Mouse (Mus musculus) thymus, postnatal 14 days (tissue): ENCODE measurements around the gene Cfap126.

Experiments used
- DNase-seq: peaks from one replicate; pipeline ENCODE4 v3.0.0; 2021

Cfap126 gene

DNA sequence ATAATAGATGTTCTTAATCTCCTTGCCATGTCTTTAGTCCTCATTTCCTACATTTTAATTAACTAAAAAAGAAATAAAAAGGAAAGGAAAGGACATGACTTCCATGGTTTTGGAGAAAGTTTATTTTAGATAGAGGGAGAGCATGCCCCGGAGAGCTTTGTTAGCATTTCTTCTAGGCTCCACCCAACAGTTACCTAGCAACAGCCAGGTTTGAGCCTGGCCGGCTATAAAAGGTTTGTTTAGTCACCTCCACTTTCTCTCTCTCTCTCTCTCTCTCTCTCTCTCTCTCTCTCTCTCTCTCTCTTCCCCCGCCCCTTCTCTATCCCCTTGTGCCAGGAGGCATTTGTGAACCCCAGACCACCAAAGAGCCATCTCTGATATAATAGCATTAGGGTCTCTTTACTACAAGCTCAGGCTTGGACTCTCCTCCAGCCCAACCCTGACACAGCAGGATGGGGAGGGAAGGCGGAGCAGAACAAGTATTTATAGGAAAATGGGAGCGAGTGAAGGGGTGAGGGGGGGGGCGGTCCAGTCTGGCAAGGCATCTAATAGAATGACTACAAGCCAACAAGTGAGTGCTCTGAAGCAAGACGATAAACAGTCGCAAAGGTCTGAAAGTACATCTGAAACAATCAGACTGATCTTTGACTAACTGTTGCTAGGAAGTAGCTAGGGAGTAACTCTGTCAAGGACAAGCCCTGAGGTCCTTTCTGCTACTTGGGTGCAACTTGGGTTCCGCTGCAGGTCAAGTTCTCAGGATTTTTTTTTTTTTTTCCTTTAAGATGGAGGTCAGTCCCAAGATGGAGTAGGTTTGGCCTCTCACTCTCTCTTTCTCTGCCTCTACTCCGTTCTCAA is 17.4 kb upstream of the Cfap126 start:
- no peak for DNase-seq

DNA sequence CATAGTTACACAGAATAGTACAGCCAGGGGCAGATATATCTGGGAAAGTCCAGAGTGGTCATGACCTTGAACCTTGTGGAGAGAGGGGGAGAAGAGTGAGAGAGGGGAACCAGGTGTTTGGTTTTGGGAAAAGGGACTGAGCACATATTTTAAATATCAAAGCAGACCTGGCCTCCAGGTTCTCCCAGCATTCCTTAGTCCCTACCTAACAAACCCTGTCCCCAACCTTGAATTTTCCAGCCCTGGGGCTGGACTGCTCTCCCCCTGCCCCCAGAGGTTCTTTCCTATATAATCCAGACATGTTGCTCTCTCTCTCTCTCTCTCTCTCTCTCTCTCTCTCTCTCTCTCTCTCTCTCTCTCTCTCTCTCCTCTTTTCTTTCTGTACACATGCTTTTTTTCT is 16.6 kb upstream of the Cfap126 start:
- DNase-seq, result no peak

DNA sequence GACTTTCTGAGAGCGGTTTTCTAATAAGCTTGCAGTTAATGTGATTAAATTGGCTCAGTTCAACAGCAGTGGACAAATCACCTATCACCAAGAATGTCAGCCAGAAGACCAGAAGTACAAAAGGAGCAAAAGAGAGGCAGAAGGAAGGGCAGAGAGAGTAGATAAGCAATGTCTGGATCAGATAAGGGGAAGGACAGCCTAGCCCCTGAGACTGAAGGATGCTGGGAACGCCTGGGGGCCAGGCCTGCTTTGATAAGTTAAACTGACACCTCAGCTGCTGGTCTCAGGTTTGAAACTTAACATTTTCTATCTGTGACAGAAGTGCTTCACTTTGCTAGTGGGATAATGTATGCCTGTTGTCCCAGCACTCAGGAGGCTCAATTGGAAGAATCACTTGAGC is 16.1 kb upstream of the Cfap126 start:
- DNase-seq, result no peak

DNA sequence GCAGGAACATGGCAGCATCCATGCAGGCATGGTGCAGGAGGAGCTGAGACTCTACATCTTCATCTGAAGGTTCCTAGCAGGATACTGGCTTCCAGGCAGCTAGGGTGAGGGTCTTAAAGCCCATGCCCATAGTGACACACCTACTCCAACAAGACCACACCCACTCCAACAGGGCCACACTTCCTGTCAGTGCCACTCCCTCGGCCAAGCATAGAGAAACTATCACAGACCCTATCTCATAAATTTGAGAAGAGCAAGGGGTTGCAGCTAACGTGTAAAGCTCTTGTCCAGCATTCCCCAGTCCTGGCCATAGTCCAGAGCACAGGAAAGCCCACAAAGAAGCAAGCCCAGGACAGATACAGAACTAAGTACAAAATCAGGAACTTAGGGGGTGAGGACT is 12.7 kb upstream of the Cfap126 start:
- no peak for DNase-seq

DNA sequence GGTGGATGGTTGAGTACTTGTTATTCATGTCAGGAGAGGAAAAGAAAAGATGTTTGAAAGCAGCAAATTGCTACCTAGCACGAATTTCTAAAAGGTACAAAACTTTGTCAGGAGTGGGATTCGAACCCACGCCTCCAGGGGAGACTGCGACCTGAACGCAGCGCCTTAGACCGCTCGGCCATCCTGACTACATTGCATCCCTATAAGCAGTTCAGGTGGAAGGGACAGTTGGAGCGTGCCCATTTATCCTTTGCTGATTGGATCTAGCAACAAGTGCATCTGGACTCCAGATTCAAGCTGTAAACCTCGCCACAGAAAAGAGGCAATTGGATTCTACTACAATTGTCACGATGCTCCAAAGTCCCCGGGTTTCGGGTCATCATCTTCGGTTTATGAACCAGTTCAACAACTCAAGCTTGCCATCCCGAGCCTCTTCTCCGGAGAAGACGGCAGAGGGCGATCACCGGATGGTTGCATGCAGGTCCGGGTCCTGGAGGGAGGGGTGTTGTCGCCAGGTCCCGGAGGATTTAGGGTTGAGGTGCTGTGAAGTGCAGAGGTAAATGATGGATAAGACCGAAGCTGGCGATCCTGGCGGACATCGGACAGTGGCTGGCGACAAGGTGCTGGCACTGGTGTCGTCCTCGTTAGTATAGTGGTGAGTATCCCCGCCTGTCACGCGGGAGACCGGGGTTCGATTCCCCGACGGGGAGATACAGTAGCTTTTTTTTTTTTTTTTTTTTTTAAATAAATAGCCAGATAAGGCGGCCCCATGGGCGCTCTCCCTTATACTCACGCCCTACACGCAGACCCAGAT is 11.8 kb upstream of the Cfap126 start:
- DNase-seq, result peak; percentile 78

DNA sequence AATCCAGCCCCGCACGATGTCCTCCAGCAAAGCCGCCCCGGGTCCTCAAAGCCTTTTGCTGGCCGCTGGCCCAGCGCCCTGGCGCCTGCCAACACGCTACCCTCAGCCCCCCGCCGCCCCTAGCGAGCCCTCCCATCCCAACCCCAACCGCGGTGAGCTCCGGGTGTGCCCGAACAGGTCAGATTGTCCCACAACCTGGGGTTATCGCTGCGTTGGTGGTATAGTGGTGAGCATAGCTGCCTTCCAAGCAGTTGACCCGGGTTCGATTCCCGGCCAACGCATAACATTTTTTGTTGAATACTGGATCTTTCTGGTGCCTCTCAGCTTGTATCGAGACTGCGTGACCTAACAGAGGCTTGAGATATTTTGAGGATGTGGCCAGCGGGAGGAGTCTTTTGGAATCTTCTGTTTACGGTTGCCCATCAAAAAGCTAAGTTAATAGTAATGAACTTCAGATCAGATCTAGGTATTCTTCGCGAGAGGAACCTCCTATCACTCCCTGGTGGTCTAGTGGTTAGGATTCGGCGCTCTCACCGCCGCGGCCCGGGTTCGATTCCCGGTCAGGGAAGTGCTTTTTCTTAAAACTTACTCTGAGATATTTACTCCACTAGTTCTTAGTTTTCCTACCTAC is 11.1 kb upstream of the Cfap126 start:
- peak; percentile 88 for DNase-seq

DNA sequence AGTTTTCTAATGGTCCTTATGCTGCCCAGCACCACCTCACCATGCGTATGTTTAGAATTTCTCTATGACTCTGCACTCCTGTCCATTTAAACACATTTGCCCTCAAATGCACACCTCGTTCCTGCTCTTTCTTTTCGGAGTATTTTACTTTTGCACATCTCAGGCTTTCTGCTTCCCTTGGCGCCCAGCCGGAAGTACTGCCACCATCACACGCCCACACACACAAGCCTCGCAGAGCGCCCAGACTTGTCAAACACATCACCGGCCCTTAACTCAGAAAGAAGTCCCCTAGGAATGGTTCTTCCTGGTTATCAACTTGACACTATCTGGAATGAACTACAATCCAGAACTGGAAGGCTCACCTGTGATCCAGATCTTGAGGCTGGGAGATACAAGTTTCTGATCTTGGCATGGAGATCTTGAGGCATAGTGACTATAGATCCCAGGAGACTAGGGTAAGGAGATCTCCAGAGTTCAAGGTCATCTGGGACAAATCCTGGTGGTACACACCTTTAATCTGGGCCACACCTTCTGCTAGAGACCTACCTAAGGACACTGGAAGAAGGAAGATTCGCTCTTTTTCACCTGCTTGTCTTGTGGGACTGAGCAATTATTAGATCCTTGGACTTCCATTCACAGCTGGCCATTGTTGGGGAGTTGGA is 10.4 kb upstream of the Cfap126 start:
- no peak for DNase-seq

DNA sequence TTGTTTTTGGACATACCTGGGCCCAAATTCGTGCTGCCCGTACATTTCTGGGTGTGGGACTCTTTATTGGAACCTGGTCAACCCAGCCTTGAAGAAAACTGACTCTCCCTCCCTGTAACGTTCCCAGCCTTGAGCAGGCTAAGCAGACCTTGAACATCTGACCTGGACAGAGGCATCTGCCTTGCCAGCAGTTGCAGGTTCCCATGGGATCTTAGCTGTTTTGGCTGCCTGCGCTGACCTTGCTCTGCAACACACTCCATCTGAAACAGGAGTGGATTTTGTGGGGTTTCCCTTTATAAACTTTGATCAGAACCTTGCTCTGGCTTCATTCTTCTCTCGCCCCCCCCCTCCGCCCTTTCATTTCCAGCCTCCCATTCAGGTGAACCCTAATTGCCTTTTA is 8.5 kb upstream of the Cfap126 start:
- DNase-seq, result no peak

DNA sequence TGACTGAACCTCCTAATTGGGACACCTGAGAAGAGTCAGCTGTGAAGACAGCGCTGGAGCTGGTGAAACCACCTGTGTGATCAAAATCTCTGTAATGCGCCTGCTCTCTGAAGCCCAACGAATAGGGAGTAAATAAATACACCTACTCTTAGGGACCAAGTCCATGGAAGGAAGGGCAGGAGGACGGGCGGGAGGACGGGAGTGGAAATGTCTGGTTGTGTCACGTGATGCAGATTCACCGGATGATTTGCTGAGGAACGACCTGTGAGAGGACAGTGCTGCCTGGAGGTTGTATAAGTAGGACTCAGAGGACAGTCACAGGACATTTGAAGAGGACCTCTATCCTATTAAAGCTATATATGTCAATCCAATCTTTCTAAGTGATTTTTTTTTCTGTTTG is 4.1 kb upstream of the Cfap126 start:
- DNase-seq, result no peak

DNA sequence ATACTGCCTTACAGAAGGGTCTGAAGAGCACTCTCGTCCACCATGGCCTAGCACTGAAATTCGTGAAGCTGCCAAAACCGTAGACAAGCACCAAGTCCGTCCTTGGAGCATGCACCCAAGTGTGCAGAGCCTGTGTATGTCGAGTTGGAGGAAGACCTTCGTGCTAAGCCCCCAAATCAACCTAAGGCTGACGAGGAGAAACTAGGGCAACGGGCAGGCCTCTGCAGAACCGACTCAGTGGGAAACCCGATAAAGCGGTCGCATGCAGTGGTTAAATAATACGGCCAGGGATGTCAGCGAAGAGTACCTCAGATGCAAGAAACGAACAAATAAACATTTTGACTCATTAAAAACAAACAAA is 3.1 kb upstream of the Cfap126 start:
- no peak for DNase-seq

DNA sequence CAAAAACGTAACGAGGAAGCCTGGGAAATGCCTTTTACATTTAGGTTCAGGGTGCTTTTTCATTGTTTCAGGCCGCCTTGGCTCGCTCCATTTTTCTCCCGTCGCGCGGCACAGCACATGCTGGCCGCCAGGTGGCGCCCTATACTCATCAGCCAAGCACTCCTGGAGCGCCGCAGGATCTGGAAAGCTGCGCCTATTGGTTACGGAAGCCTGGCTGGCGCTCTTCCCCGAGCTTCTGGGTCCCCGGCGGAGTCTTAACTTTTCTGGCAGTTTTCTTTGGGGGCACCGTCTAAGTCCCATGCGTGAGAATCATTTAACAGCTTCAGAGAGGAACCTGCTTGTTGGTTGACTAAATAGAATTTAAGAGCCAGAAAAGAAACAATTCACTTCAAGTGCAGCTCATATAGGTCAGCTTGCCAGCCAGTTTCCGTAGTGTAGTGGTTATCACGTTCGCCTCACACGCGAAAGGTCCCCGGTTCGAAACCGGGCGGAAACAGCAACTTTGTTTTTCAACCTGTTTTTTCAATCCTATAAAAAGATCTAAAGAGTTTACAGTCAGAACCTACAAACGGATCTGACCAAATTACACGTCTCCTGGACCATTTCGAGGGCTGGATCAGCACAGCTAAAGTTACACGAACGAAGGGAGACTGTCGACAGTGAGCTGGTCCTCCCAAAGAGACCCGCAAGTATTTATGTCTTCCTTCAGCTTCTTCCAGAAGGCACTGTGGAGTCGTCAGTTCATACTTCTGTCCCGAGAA is 2.5 kb upstream of the Cfap126 start:
- DNase-seq, result peak; percentile 90

DNA sequence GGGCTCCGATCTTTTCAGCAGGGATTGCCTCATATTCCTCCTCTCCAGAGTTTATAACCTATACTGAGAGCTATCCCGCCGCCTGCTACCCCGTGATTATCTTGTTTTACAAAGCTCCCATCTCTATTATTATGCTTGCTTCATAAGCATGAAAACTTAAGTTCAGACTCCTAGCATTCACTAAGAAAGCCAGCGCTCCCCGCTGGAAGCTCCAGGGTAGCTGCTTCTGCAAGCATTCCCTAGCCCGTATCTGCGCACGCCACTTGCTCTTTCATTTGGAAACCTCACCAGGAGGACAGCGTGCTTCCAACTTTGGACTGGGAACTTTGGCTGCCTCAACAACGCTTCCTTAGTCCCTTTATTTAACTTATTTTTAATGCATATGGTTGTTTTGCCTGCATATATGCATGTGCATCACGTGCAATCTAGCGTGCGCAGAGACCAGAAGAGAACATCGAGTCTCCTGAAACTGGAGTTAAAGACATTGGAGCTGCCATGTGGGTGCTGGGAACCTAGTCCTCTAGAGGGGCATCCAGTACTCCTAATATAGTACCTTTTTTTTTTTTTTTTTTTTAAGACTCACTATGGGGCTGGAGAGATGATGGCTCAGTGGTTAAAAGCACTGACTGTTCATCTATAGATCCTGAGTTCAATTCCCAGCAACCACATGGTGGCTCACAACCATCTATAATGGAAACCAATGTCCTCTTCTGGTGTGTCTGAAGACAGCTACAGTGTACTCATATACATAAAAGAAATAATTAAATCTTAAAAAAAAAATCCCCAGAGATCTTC is 1.7 kb upstream of the Cfap126 start:
- peak; percentile 38 for DNase-seq

DNA sequence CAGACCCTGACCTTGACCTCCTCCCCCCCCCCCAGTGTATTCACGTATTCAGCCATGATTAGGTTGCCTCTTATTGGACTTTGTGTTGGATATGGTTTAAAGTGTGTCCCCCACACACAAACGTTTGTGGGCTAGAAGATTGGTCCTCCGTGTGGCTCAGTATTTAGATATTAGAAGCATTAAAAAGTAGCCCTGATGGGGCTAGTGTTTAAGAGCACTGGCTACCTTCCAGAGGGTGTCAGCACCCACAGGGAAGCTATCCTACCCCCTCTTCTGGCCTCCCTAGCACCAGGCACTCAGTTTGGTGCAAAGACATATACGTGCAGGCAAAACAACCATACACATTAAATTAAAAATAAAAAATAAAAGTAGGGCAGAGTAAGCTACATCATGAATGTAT is 732 bp upstream of the Cfap126 start:
- DNase-seq, result no peak

DNA sequence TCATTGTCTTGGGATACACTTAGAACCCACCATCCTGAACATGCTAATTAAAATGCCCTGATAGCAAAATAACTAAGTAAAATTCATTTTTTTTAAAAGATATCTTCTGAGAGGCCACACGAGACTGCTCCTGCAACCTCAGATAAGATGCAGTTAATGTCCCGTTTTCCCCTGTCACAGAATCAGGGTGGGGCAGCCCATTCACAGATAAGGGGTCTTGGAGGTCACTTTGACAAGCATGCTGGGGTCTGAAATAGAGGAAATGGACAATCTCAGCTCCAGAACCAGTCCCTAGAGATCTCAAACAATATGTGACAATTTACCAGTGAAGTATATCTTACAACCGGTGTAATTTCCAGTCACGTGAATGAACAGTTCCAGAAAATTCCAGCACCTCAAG is 2.6 kb downstream of the Cfap126 start:
- no peak for DNase-seq

DNA sequence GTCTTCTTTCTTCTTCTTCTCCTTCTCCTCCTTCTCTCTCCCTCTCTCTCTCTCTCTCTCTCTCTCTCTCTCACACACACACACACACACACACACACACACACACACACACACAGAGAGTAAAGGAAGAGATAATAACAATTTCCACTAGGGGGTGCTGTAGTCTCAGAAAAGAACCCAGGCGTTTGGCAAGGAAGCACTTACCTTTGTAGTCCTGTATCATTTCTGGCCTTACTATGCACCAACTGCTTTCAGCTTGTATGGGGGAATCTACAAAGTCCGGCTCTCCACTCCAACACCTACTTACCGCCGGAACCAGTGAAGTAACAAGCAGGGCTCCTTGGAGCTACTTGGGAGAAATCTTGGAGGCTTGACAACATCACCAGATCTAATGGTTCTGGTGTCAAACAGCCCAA is 4.6 kb downstream of the Cfap126 start:
- peak; percentile 70 for DNase-seq

DNA sequence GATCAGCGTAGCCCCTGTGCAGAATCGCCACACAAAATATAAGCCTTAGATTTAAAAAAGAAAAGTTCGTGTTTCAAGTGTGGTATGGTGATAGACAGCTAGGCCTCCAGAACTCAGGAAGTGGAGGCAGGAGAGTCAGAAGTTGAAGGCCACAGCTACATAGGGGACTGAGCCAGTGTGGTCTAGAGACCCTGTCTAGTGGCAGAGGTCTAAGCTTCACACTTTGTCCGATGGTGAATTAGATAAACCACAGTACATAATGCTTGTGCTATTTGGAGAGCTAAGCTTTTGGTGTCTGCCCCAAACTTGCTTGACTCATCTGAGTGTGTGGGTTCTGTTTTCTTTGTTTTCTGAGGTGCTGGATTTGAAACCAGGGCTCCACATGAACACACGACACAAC is 5.3 kb downstream of the Cfap126 start:
- no peak for DNase-seq

DNA sequence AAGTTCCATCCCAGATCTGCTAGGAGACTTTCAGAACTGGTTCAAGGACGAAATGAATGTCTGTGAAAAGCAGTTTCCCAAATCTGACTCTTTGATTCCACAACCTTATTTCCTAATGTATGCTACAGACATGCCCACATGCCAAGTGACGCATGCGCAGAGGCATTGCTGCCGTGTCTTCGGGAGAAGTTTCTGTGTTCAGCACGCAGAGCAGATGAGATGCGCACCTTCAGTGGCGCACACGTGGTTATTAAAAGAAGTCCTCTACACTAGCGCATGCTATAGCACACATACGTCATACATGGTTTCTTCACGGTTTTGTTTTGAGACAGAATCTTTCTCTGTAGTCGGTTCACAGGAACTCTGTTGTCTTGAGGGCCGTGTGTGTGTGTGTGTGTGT is 5.7 kb downstream of the Cfap126 start:
- no peak for DNase-seq

DNA sequence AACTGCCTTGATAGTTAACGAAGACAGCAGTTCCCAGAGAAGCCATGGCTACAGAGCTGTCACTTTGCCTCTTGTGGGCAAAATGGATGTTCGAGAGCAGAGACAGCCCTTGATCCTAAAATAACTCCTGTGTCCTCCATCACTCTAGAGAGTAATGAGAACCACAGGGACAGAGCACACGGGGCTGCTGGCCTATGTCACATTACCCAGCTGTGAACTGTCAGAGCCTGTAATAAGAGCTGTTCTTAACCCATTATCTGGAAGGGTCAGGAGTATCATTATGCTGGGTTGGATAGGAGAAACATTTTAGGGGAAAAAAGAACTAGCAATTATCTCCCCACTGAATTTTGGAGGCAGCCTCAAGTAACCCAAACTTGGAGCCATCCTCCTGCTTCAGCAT is 7.2 kb downstream of the Cfap126 start:
- no peak for DNase-seq

DNA sequence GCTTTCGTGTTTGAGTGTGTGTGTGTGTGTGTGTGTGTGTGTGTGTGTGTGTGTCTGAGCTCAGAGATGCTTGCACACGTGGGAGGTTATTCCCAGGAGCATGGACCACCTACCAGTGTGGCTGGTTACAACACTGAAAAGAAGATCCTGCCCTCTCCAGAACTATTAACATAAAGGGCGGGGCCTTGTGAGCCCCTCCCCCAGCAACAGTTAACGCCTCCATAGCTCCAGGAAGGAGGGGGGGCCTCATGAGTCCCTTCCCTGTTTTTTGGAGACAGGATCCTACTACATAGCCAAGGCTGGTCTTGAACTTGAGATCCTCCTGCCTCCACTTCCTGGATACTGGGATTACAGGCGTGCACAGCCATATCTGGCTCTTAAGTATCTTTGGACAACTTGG is 8.1 kb downstream of the Cfap126 start:
- DNase-seq, result no peak

DNA sequence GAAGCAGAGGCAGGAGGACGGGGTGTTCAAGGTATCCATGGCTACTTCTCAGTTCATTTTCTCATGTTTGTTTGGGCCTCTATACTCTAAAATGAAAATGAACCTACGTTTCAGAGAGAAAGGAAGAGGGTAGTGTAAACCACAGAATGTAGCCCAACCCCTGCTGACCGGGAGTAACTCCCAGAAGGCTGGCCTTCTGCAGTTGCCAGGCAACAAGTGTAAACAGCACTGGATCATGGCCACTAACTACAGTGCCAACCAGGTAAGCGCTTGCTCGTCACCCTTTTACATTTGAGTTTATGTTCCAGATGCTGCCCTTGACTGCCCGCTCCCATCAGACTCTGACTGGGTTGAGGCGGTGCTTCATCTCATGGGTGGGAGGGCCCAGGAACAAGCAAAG is 9.2 kb downstream of the Cfap126 start:
- DNase-seq, result no peak

DNA sequence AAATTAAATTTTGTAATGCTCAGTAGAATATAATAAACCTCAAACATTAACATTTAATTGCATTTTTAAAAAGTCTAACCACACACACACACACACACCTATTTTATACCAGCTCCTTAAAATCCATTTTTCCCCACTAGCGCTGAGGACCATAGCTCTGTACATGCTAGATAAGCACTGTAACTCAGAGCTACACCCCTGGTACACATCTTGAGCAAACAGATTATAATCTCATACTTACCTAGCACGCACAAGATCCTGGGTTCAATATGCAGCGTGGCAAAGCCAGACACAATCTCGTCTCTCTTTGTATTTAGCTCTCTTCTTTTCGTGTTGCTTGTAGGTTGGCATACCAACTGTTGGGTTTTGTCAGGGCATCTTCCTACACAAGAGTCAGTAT is 10.7 kb downstream of the Cfap126 start:
- DNase-seq, result no peak

DNA sequence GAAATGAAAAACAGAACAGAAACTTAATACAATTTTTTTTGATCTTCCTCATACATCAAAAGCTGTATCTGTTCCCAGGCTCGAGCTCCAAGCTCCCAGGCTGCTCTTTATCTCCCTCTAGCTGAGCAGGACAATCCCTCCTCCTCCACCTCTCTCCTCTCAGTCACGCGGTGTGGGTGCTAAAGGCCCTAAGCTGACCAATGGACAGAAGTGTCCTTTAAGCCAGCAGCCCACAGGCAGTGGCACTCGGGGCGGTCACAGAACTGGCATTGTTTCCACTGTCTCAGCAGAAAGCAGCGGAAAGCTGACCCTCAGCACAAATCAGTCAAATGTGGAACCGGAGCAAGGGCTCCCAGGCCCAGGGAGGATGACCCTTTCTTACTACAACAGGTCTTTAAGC is 15.5 kb downstream of the Cfap126 start:
- no peak for DNase-seq
